Mouse (Mus musculus): ENCODE data around the gene Gm2431.
"Not testable (repeated sequence)": the region's sequence is repeated elsewhere in the genome, so short reads cannot be mapped to it uniquely, and the experiment has no call there.

The Gm2431 gene

DNA sequence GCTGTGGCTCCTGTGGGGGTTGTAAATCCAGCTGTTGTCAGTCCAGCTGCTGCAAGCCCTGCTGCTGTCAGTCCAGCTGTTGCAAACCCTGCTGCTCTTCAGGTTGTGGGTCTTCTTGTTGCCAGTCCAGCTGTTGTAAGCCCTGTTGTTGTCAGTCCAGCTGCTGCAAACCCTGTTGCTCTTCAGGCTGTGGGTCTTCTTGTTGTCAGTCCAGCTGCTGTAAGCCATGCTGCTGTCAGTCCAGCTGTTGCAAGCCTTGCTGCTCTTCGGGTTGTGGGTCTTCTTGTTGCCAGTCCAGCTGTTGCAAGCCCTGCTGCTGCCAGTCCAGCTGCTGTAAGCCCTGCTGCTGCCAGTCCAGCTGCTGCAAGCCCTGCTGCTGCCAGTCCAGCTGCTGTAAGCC is 46.0 kb downstream of the Gm2431 start:
- DNase-seq (ENCODE audit: extremely low read depth, low read depth, low spot score): not testable (repeated sequence)

DNA sequence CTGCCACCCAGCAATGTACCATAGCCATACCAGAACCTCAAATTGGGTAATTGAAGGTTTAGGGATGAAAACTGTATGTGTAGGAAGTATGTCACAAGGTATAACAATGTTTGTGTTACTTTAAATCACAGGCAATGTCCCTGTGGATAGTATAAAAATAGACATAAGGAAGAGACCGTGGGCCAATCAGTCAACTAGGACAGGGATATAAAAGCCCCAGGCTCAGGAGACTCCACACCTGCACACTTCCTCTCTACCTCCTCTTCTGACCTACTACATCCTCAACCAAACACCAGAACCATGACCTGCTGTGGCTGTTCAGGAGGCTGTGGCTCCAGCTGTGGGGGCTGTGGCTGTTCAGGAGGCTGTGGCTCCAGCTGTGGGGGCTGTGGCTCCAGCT is 46.6 kb downstream of the Gm2431 start, which contains the start of gene Gm7579:
Gene Gm7579, plus strand, starts transcription at position 301 of the 400 bp plus-strand sequence.
- DNase-seq (ENCODE audit: extremely low read depth, low read depth, low spot score): no peak
